Mouse (Mus musculus) embryonic facial prominence, embryonic 11.5 days (tissue): ENCODE data around the gene 1110004F10Rik. TPM values are rescaled to one million over a fixed set of nuclear protein-coding genes. Genes with fewer than 3 reads are reported as not detected.

Experiments used
- ATAC-seq: fragments of 200-750 bp; cut with Nextera tagmentation; replicated peaks from 2 replicates; pipeline ENCODE4 v1.8.0; 2017; ENCODE audit warnings: low read depth; ENCODE audit not compliant: insufficient number of reproducible peaks, low FRiP score, low TSS enrichment
- DNase-seq: peaks from one replicate; pipeline ENCODE4 v3.0.0-alpha.2; 2015; ENCODE audit warnings: low spot score
- H3K27ac ChIP-seq: fragments of 300-500 bp; sonication (generic); replicated peaks from 2 replicates; pipeline ENCODE4 v1.5.1; 2014; ENCODE audit warnings: mild to moderate bottlenecking, low read depth, low read length, control low read depth
- H3K27me3 ChIP-seq: fragments of 300-500 bp; sonication (generic); 2 replicates; pipeline ENCODE4 v1.6.1; 2014; ENCODE audit warnings: mild to moderate bottlenecking, low read length, moderate library complexity, mixed read lengths; ENCODE audit not compliant: control insufficient read depth, insufficient read depth
- H3K36me3 ChIP-seq: fragments of 300-500 bp; sonication (generic); replicated peaks from 2 replicates; pipeline ENCODE4 v1.6.1; 2014; ENCODE audit warnings: low read depth, mild to moderate bottlenecking, low read length, moderate library complexity, mixed read lengths; ENCODE audit not compliant: control insufficient read depth, insufficient read depth
- H3K4me1 ChIP-seq: fragments of 300-500 bp; sonication (generic); 2 replicates; pipeline ENCODE4 v1.6.1; 2014; ENCODE audit warnings: low read length, mixed read lengths; ENCODE audit not compliant: control insufficient read depth, insufficient read depth
- H3K4me2 ChIP-seq: fragments of 300-500 bp; sonication (generic); 2 replicates; pipeline ENCODE4 v1.6.1; 2014; ENCODE audit warnings: low read depth, mild to moderate bottlenecking, control low read depth, low read length, moderate library complexity
- H3K4me3 ChIP-seq: fragments of 300-500 bp; sonication (generic); 2 replicates; pipeline ENCODE4 v1.5.1; 2014; ENCODE audit warnings: low read depth, low read length, control low read depth
- H3K9ac ChIP-seq: fragments of 300-500 bp; sonication (generic); replicated peaks from 2 replicates; pipeline ENCODE4 v1.6.1; 2014; ENCODE audit warnings: mild to moderate bottlenecking, control low read depth, low read length
- H3K9me3 ChIP-seq: fragments of 300-500 bp; sonication (generic); replicated peaks from 2 replicates; pipeline ENCODE4 v1.6.1; 2016; ENCODE audit warnings: mild to moderate bottlenecking, low read length, inconsistent platforms, mixed read lengths; ENCODE audit not compliant: control insufficient read depth
- WGBS: fragments of 180-500 bp; shearing (Covaris S2); extraction: QIAGEN DNeasy Blood & Tissue Kit; methylation state at CpG from one replicate; pipeline ENCODE4 v1.1.7; 2014; 5-methylcytosine and 5-hydroxymethylcytosine counted together
- polyA plus RNA-seq: library from polyadenylated mRNA; unstranded; fragments of >200 nt; fragmentation: Nextera tagmentation; extraction: Ambion mirVana; gene quantifications from 2 replicates; pipeline ENCODE4 v1.2.1, GENCODE M21; 2014

Gene 1110004F10Rik
- polyA plus RNA-seq, 1 experiment from 2014 or later, result 409 TPM

GRCm38 (mm10) chr7:116033371-116034241 is 5.6 kb upstream of the 1110004F10Rik start:
- H3K4me2 ChIP-seq, result peak overlapping the region; percentile 94
- H3K4me1 ChIP-seq, result peaks cover 8% of the 10 kb centered on the region
- H3K36me3 ChIP-seq, result no peaks in the 10 kb centered on the region
- ATAC-seq, result peak; percentile 30
- H3K4me3 ChIP-seq, result peak overlapping the region; percentile 51
- peak; percentile 64 for DNase-seq
- peak overlapping the region; percentile 66 for H3K9ac ChIP-seq
- H3K27me3 ChIP-seq, result peaks cover 24% of the 10 kb centered on the region
- under 1% methylated on average over 49 of the region's 54 CpGs for WGBS
- H3K27ac ChIP-seq, result peak overlapping the region; percentile 63
- no peaks in the 10 kb centered on the region for H3K9me3 ChIP-seq

- Histone ChIP-seq H3K36me3 (no peaks in the 10 kb centered on the region), H3K27ac (peak overlapping the region; percentile 63), H3K27me3 (peaks cover 29% of the 10 kb centered on the region), H3K9ac (peak overlapping the region; percentile 66), H3K4me1 (peaks cover 8% of the 10 kb centered on the region), H3K9me3 (no peaks in the 10 kb centered on the region), H3K4me2 (peak overlapping the region; percentile 94), H3K4me3 (peak overlapping the region; percentile 51)
- peak; percentile 63; the same call in 1 of the 2 replicates for ATAC-seq
- peak; percentile 81 for DNase-seq
- under 1% methylated on average over 25 of the region's 25 CpGs for WGBS
Observed at GRCm38 (mm10) chr7:116034282-116034758, 4.9 kb upstream of the 1110004F10Rik start.

- Histone ChIP-seq H3K9me3 (no peaks in the 10 kb centered on the region), H3K4me1 (peaks cover 8% of the 10 kb centered on the region), H3K4me2 (no peak overlapping the region), H3K27ac (no peak overlapping the region), H3K27me3 (peaks cover 31% of the 10 kb centered on the region), H3K9ac (no peak overlapping the region), H3K4me3 (no peak overlapping the region), H3K36me3 (no peaks in the 10 kb centered on the region)
- DNase-seq, result no peak
- no peak for ATAC-seq
- 30% methylated on average over 4 of the region's 4 CpGs for WGBS
Observed at GRCm38 (mm10) chr7:116035504-116035903, 3.7 kb upstream of the 1110004F10Rik start.

- H3K9ac ChIP-seq, result no peak overlapping the region
- DNase-seq, result peak; percentile 22
- H3K9me3 ChIP-seq, result no peaks in the 10 kb centered on the region
- no peak overlapping the region for H3K27ac ChIP-seq
- H3K4me1 ChIP-seq, result peaks cover 2% of the 10 kb centered on the region
- WGBS, result 17% methylated on average over 18 of the region's 18 CpGs
- H3K27me3 ChIP-seq, result peaks cover 31% of the 10 kb centered on the region
- no peak for ATAC-seq
- peak overlapping the region; percentile 21; the same call in 1 of the 2 replicates for H3K4me2 ChIP-seq
- H3K4me3 ChIP-seq, result 0 out of 2 replicates have a peak overlapping the region, but pooled peaks have one; percentile 8
- H3K36me3 ChIP-seq, result no peaks in the 10 kb centered on the region
Observed at GRCm38 (mm10) chr7:116036591-116037555, 2.3 kb upstream of the 1110004F10Rik start.

- WGBS, result 1% methylated on average over 13 of the region's 13 CpGs
- peak; percentile 40 for DNase-seq
Observed at GRCm38 (mm10) chr7:116038024-116038423, 1.2 kb upstream of the 1110004F10Rik start.

GRCm38 (mm10) chr7:116038511-116038910 is 686 bp upstream of the 1110004F10Rik start, which contains the start of gene Sox6:
TSS of gene Sox6 (minus strand) at chr7:116038796.
- H3K4me1 ChIP-seq, result peaks cover 2% of the 10 kb centered on the region
- H3K27ac ChIP-seq, result no peak within 1 kb of the TSS
- no peak for ATAC-seq

More at GRCm38 (mm10) chr7:116038024-116038423, 1.2 kb upstream of the 1110004F10Rik start:
- no peak for ATAC-seq
- no peaks in the 10 kb centered on the region for H3K36me3 ChIP-seq
- peaks cover 2% of the 10 kb centered on the region for H3K4me1 ChIP-seq
- H3K9me3 ChIP-seq, result no peaks in the 10 kb centered on the region
- peak overlapping the region; percentile 1 for H3K4me3 ChIP-seq
- H3K27ac ChIP-seq, result no peak overlapping the region
- H3K4me2 ChIP-seq, result peak overlapping the region; percentile 30
- peaks cover 31% of the 10 kb centered on the region for H3K27me3 ChIP-seq
- 0 out of 2 replicates have a peak overlapping the region, but pooled peaks have one; percentile 3 for H3K9ac ChIP-seq

GRCm38 (mm10) chr7:116039538-116040466 is 605 bp downstream of the 1110004F10Rik start:
- WGBS, result under 1% methylated on average over 48 of the region's 48 CpGs
- ATAC-seq (peak; percentile 75; the same call in 1 of the 2 replicates), DNase-seq (peak; percentile 85)
- H3K9me3 ChIP-seq, result no peaks in the 10 kb centered on the region
- H3K4me3 ChIP-seq, result peak overlapping the region; percentile 39
- peak overlapping the region; percentile 97 for H3K4me2 ChIP-seq
- H3K36me3 ChIP-seq, result no peaks in the 10 kb centered on the region
- H3K27ac ChIP-seq, result no peak overlapping the region
- peaks cover 2% of the 10 kb centered on the region for H3K4me1 ChIP-seq
- H3K9ac ChIP-seq, result peak overlapping the region; percentile 56
- H3K27me3 ChIP-seq, result peaks cover 31% of the 10 kb centered on the region

More at GRCm38 (mm10) chr7:116038511-116038910, 686 bp upstream of the 1110004F10Rik start, which contains the start of gene Sox6:
- H3K9me3 ChIP-seq, result no peaks in the 10 kb centered on the region
- H3K36me3 ChIP-seq, result no peaks in the 10 kb centered on the region
- peak within 1 kb of the TSS; percentile 97 for H3K4me2 ChIP-seq
- H3K9ac ChIP-seq, result peak within 1 kb of the TSS; percentile 56
- H3K27me3 ChIP-seq, result peaks cover 31% of the 10 kb centered on the region
- peak; percentile 44 for DNase-seq
- H3K4me3 ChIP-seq, result peak within 1 kb of the TSS; percentile 39
- WGBS, result under 1% methylated on average over 11 of the region's 11 CpGs
